Mouse (Mus musculus): Measurements from ENCODE around the gene Borcs5.

Borcs5 gene

GRCm38 (mm10) chr6:134716168-134716587 lies 76.9 kb downstream of the Borcs5 start:
- no peak for DNase-seq (ENCODE audit: low read depth, low spot score)

- no peak for DNase-seq (ENCODE audit: low read depth, low spot score)
Observed at GRCm38 (mm10) chr6:134717886-134718667, 78.8 kb downstream of the Borcs5 start.

GRCm38 (mm10) chr6:134718668-134719065 lies 79.4 kb downstream of the Borcs5 start:
- DNase-seq (ENCODE audit: low read depth, low spot score): no peak

- DNase-seq (ENCODE audit: low read depth, low spot score): no peak
Observed at GRCm38 (mm10) chr6:134719156-134719555, 79.8 kb downstream of the Borcs5 start.

- DNase-seq (ENCODE audit: low read depth, low spot score): no peak
Observed at GRCm38 (mm10) chr6:134720150-134720549, 80.8 kb downstream of the Borcs5 start.

GRCm38 (mm10) chr6:134721729-134722269 lies 82.5 kb downstream of the Borcs5 start:
- no peak for DNase-seq (ENCODE audit: low read depth, low spot score)

GRCm38 (mm10) chr6:134722906-134723305 lies 83.6 kb downstream of the Borcs5 start:
- no peak for DNase-seq (ENCODE audit: low read depth, low spot score)

GRCm38 (mm10) chr6:134723326-134723725 lies 84.0 kb downstream of the Borcs5 start:
- DNase-seq (ENCODE audit: low read depth, low spot score): no peak

- no peak for DNase-seq (ENCODE audit: low read depth, low spot score)
Observed at GRCm38 (mm10) chr6:134723833-134724553, 84.7 kb downstream of the Borcs5 start.

GRCm38 (mm10) chr6:134725406-134725805 lies 86.1 kb downstream of the Borcs5 start:
- DNase-seq (ENCODE audit: low read depth, low spot score): no peak

GRCm38 (mm10) chr6:134730978-134731377 lies 91.7 kb downstream of the Borcs5 start:
- DNase-seq (ENCODE audit: low read depth, low spot score): no peak

GRCm38 (mm10) chr6:134732813-134733212 lies 93.5 kb downstream of the Borcs5 start:
- DNase-seq (ENCODE audit: low read depth, low spot score): no peak

GRCm38 (mm10) chr6:134733800-134734221 lies 94.5 kb downstream of the Borcs5 start:
- no peak for DNase-seq (ENCODE audit: low read depth, low spot score)

GRCm38 (mm10) chr6:134736853-134737252 lies 97.5 kb downstream of the Borcs5 start:
- DNase-seq (ENCODE audit: low read depth, low spot score): no peak

GRCm38 (mm10) chr6:134743568-134743967 lies 104.3 kb downstream of the Borcs5 start:
- no peak for DNase-seq (ENCODE audit: low read depth, low spot score)

GRCm38 (mm10) chr6:134745876-134746275 lies 106.6 kb downstream of the Borcs5 start:
- DNase-seq (ENCODE audit: low read depth, low spot score): no peak

- DNase-seq (ENCODE audit: low read depth, low spot score): no peak
Observed at GRCm38 (mm10) chr6:134748126-134748525, 108.8 kb downstream of the Borcs5 start.

- DNase-seq (ENCODE audit: low read depth, low spot score): no peak
Observed at GRCm38 (mm10) chr6:134751087-134751486, 111.8 kb downstream of the Borcs5 start.

- no peak for DNase-seq (ENCODE audit: low read depth, low spot score)
Observed at GRCm38 (mm10) chr6:134751883-134752647, 112.8 kb downstream of the Borcs5 start.

GRCm38 (mm10) chr6:134753412-134753811 lies 114.1 kb downstream of the Borcs5 start:
- DNase-seq (ENCODE audit: low read depth, low spot score): peak; percentile 72

- DNase-seq (ENCODE audit: low read depth, low spot score): peak; percentile 36
Observed at GRCm38 (mm10) chr6:134753858-134754257, 114.5 kb downstream of the Borcs5 start.

GRCm38 (mm10) chr6:134756058-134756457 lies 116.7 kb downstream of the Borcs5 start:
- no peak for DNase-seq (ENCODE audit: low read depth, low spot score)

Measured in ES-CJ7 (cell line).